Mouse (Mus musculus): ENCODE results near the gene Trmu.

GRCm38 (mm10) chr15:85900318-85900717 is 21.2 kb downstream of the Trmu start:
- no peak for TF ChIP-seq GATA1 (IDR thresholded peaks at IDR 0.05; ENCODE audit: borderline replicate concordance, low read length)
- TF ChIP-seq FLI1 (IDR thresholded peaks at IDR 0.05; ENCODE audit: low read length): no peak

Measured in megakaryocyte, embryonic 14.5 days (primary cell).